In genomic region chr11:23284469-23284868, GRCm38 (mm10) we compare ENCODE assay signal across 27 mouse cellular contexts.
"Had no signal": no experiment of that assay in that cellular context is flagged by ENCODE, and none has a peak within 500 bp of the region (broad histone marks: within the 10 kb centered on the region; RNA-seq: fewer than 3 reads in every experiment).

No protein-coding gene starts in this region.

- DNase-seq: cerebellum, adult 9-10 months; cerebellum, adult 9-11 months; cerebellum, postnatal 10 days; cerebellum, postnatal 14 days; cerebellum, postnatal 25 days; cerebellum, postnatal 36 days; embryo, embryonic 11 days; forebrain, postnatal 0 days; gastrocnemius, adult 2 months; gastrocnemius, postnatal 10 days; gastrocnemius, postnatal 14 days; gastrocnemius, postnatal 25 days; gastrocnemius, postnatal 36 days; heart, adult 11 months; heart, adult 18-20 months; heart, adult 2 months had no signal

- H3K9me3 ChIP-seq: embryonic facial prominence, embryonic 10.5 days; embryonic facial prominence, embryonic 12.5 days; embryonic facial prominence, embryonic 13.5 days; embryonic facial prominence, embryonic 15.5 days; forebrain, embryonic 10.5 days; forebrain, embryonic 12.5 days; forebrain, embryonic 13.5 days; forebrain, embryonic 15.5 days had no signal

- H3K27me3 ChIP-seq: embryonic facial prominence, embryonic 12.5 days; embryonic facial prominence, embryonic 13.5 days; embryonic facial prominence, embryonic 15.5 days; forebrain, embryonic 12.5 days; forebrain, embryonic 13.5 days; forebrain, embryonic 15.5 days had no signal

- H3K27ac ChIP-seq: embryonic facial prominence, embryonic 10.5 days; embryonic facial prominence, embryonic 12.5 days; embryonic facial prominence, embryonic 13.5 days; embryonic facial prominence, embryonic 15.5 days; forebrain, embryonic 10.5 days; forebrain, embryonic 12.5 days; forebrain, embryonic 13.5 days; forebrain, embryonic 15.5 days; gastrocnemius, adult 2 months; heart, adult 2 months had no signal

- H3K4me3 ChIP-seq: embryonic facial prominence, embryonic 10.5 days; embryonic facial prominence, embryonic 12.5 days; embryonic facial prominence, embryonic 13.5 days; embryonic facial prominence, embryonic 15.5 days; erythroblast, embryonic 14.5 days; forebrain, embryonic 10.5 days; forebrain, embryonic 12.5 days; forebrain, embryonic 13.5 days; forebrain, embryonic 15.5 days; gastrocnemius, adult 2 months; heart, adult 2 months had no signal

- ATAC-seq: forebrain, embryonic 13.5 days; forebrain, embryonic 14.5 days; forebrain, embryonic 15.5 days; forebrain, embryonic 16.5 days; forebrain, postnatal 0 days had no signal

- H3K4me1 ChIP-seq: embryonic facial prominence, embryonic 10.5 days; embryonic facial prominence, embryonic 12.5 days; embryonic facial prominence, embryonic 13.5 days; embryonic facial prominence, embryonic 15.5 days; forebrain, embryonic 10.5 days; forebrain, embryonic 12.5 days; forebrain, embryonic 13.5 days; forebrain, embryonic 15.5 days had no signal
